Mouse (Mus musculus) G1E (cell line): ENCODE measurements at regions not wholly inside any gene's neighbourhood (a gene's known extent, or its start where the extent isn't known, plus 50 kb on each side); places are given as distances from the start of the nearest gene placed in this dataset.

Experiments
- CTCF ChIP-seq: IDR thresholded peaks from 2 replicates; pipeline ENCODE4 v1.5.1; 2012; ENCODE audit warnings: low read depth, low read length, inconsistent platforms, mixed read lengths
- POLR2AphosphoS5 ChIP-seq: IDR thresholded peaks from 2 replicates; pipeline ENCODE4 v1.6.1; 2012; ENCODE audit warnings: low read depth, low read length, inconsistent platforms; ENCODE audit not compliant: insufficient replicate concordance
- TAL1 ChIP-seq: conservative IDR thresholded peaks from 2 replicates; pipeline ENCODE4 v1.6.1; 2012; ENCODE audit warnings: low read depth, low read length, inconsistent platforms, mixed read lengths

- no peak for TF ChIP-seq CTCF
- no peak for TF ChIP-seq POLR2AphosphoS5
- TF ChIP-seq TAL1: no peak
These were observed 165.6 kb upstream of the Foxn2 start for GRCm38 (mm10) chr17:88274720-88275433.
